Mouse (Mus musculus) thymus, postnatal 0 days (tissue): ENCODE measurements around the gene Naip2. TPM values are rescaled to one million over a fixed set of nuclear protein-coding genes. Genes with fewer than 3 reads are reported as not detected.

ENCODE experiments used
- DNase-seq: peaks from one replicate; pipeline ENCODE4 v3.0.0-alpha.2; 2015; ENCODE audit warnings: low spot score
- polyA plus RNA-seq: library from polyadenylated mRNA; unstranded; fragments of >200 nt; fragmentation: Nextera tagmentation; extraction: Ambion mirVana; gene quantifications from 2 replicates; pipeline ENCODE4 v1.2.1, GENCODE M21; 2015

Gene Naip2
- polyA plus RNA-seq, 1 experiment from 2014 or later: 0.52 TPM

GRCm38 (mm10) chr13:100112218-100112972 lies 89.5 kb downstream of the Naip2 start:
- no peak for DNase-seq

DNA sequence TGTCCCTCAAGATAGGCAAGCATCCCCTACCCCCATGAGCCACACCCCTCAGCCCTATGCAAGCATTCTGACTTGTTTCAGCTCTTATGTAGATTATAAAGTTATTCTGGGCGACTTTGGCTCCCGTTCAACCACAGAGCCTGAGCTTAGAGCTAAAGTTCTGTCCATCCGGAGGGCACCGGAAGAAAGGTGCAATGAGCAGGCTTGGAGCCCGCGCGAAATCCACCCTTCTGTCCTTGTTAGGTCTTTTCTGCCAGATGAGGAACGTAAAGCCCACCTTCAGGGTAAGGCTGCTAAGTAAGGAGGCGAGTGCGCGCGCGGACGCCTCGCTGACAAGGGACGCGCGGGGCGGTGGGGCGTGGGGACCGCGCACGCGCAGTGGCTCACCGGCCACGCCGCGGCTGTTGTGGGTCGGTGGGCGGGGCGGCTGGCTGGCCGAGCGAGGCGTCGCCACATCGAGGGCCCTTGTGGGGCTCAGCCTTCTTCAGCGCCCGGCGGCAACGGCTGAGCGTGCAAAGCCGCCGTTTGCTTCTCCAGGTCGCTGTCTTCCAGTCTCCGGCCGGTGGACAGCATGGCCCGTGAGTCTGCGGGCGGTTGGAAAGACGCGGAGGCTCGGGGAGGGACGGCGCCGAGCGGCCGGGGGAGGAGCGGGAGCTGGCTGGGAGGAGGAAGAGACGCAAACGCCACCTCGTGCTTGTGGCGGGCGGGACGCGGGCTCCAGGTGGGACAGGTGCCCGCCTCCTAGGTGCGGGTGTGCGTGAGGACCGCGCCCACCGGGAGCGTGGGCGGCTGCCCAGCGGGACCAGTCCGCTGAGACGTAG lies 94.0 kb downstream of the Naip2 start, which contains the start of gene Serf1:
Gene Serf1, plus strand, starts transcription at position 361 of the 821 bp plus-strand sequence.
- peak; percentile 54 for DNase-seq

- DNase-seq: peak; percentile 94
Measured at GRCm38 (mm10) chr13:100103748-100104254, 98.1 kb downstream of the Naip2 start, which contains the start of gene Bdp1. Bdp1 (minus strand) TSS chr13:100104070.

DNA sequence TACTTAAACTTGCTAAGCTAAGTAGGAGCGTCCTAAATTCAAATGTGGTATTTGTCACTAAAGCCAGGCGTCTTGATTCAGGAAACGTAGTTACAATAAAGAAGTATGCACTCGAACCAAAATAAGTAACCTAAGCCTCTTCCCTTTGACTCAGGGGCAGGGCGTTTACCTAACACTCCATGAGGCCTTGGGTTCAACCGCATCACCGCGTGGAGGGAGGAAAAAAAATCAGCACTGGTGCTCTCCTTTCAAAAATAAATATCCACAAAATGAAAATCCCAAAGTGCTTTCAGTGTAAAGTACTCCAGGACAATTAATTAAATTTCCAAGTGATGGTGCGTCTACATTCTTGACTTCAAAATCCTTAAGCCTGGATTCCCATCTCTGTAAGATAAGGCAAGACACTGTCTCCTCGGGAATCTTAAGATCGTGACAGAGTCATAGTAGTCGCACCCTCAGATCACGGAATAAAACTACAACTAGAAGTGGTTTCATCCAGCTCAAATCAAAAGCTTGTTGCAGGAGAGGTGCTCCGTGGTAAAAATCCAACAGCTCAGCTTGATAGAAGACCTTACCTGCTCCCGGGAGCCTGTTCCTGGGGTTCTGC lies 98.7 kb downstream of the Naip2 start:
- no peak for DNase-seq

DNA sequence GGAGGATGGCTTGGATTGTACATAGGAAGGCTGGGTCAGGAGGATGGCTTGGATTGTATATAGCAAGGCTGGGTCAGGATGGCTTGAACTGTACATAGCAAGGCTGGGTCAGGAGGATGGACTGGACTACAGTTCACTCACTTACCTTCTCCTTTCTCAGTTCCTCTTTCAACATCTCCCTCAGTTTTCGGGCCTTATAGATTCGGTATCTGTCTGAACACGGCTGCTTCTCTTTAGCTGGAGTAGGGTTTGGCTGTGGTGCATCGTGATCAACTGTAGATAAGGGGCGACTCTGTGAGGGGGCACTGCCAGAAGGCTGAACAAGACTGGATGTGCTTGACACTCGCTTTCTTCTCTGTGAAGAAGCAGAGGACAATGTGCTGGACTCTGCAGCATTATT lies 103.1 kb downstream of the Naip2 start:
- DNase-seq: no peak

Other genes with a start within 250 kb of the Naip2 start
- gene Mccc2, start 186.5 kb downstream of the Naip2 start, polyA plus RNA-seq: 16.2 and 18.5 TPM in 2 replicates
- gene Bdp1, start 98.0 kb downstream of the Naip2 start, polyA plus RNA-seq: 27.5 and 33.0 TPM in 2 replicates
- 40.5 and 48.2 TPM in 2 replicates for gene Serf1, start 94.1 kb downstream of the Naip2 start, polyA plus RNA-seq
- 44.8 and 54.4 TPM in 2 replicates for gene Smn1, start 77.2 kb downstream of the Naip2 start, polyA plus RNA-seq
- 0.34 and 0.41 TPM in 2 replicates for gene Naip5, start 44.2 kb upstream of the Naip2 start, polyA plus RNA-seq
- 0.14 and 0.26 TPM in 2 replicates for gene Naip6, start 115.6 kb upstream of the Naip2 start, polyA plus RNA-seq